Mouse (Mus musculus) heart, embryonic 15.5 days (tissue): ENCODE results near the gene Zfp931. TPM values are rescaled to one million over a fixed set of nuclear protein-coding genes. Genes with fewer than 3 reads are reported as not detected.
"Not testable (repeated sequence)": the region's sequence is repeated elsewhere in the genome, so short reads cannot be mapped to it uniquely, and the experiment has no call there.

Experiments used
- ATAC-seq: fragments of 200-750 bp; cut with Nextera tagmentation; replicated peaks from 2 replicates; pipeline ENCODE4 v1.8.0; 2017; ENCODE audit warnings: low read depth, moderate TSS enrichment; ENCODE audit not compliant: insufficient number of reproducible peaks, insufficient read depth, low FRiP score
- H3K27ac ChIP-seq: fragments of 300-500 bp; sonication (generic); 2 replicates; pipeline ENCODE4 v1.5.1; 2015; ENCODE audit warnings: mild to moderate bottlenecking, inconsistent platforms
- H3K27me3 ChIP-seq: fragments of 300-500 bp; sonication (generic); 2 replicates; pipeline ENCODE4 v1.6.1; 2015; ENCODE audit warnings: inconsistent platforms
- H3K36me3 ChIP-seq: fragments of 300-500 bp; sonication (generic); 2 replicates; pipeline ENCODE4 v1.6.1; 2015; ENCODE audit warnings: mild to moderate bottlenecking, inconsistent platforms
- H3K4me1 ChIP-seq: fragments of 300-500 bp; sonication (generic); replicated peaks from 2 replicates; pipeline ENCODE4 v1.6.1; 2015; ENCODE audit warnings: inconsistent platforms
- H3K4me2 ChIP-seq: fragments of 300-500 bp; sonication (generic); 2 replicates; pipeline ENCODE4 v1.6.1; 2015; ENCODE audit warnings: inconsistent platforms, mild to moderate bottlenecking, moderate library complexity
- H3K4me3 ChIP-seq: fragments of 300-500 bp; sonication (generic); 2 replicates; pipeline ENCODE4 v1.5.1; 2015; ENCODE audit warnings: mild to moderate bottlenecking, inconsistent platforms
- H3K9ac ChIP-seq: fragments of 300-500 bp; sonication (generic); 2 replicates; pipeline ENCODE4 v1.6.1; 2015; ENCODE audit warnings: mild to moderate bottlenecking, inconsistent platforms
- H3K9me3 ChIP-seq: fragments of 300-500 bp; sonication (generic); replicated peaks from 2 replicates; pipeline ENCODE4 v1.6.1; 2016; ENCODE audit warnings: inconsistent platforms
- WGBS: fragments of 180-500 bp; shearing (Covaris S2); methylation state at CpG from one replicate; pipeline ENCODE4 v1.1.7; 2015; ENCODE audit warnings: mixed read lengths; 5-methylcytosine and 5-hydroxymethylcytosine counted together
- polyA plus RNA-seq: library from polyadenylated mRNA; unstranded; fragments of >200 nt; fragmentation: Nextera tagmentation; extraction: Ambion mirVana; gene quantifications from 2 replicates; pipeline ENCODE4 v1.2.1, GENCODE M21; 2015

Zfp931 gene
- polyA plus RNA-seq, result 11.1 and 12.5 TPM in 2 replicates

DNA sequence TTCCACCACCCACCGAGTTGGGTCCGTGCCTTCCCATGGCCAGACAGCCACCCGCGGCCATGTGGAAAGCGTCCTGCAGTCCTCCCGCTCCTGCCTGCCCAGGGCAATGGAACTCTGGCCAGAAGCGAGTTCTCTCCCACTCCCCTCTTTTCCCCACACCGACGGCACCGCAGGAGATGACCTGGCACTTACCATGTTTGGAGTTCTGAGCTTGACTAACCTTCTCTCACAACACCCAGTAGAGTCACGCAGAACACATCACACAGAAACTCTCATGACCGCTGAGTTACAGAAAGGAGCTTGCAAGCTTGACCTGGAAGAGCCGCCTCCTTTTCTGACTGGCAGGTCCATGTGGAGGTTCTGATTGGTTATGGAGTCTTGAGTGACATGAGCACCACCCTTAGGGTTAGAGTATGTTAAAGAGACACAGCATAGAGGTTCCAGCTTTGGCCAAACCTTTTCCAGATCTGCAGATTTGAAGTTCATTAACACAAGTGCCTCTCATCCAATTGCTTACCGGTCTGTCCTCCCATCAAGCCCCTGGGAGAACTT is at the start of gene Zfp931:
TSS of gene Zfp931 (minus strand) at position 311 of the 552 bp plus-strand sequence.
- H3K36me3 ChIP-seq, ATAC-seq, H3K27me3 ChIP-seq, H3K4me1 ChIP-seq, H3K9me3 ChIP-seq, H3K27ac ChIP-seq: not testable (repeated sequence)
- Histone ChIP-seq H3K4me2 (peak within 1 kb of the TSS; percentile 55), H3K4me3 (peak within 1 kb of the TSS; percentile 55), H3K9ac (peak within 1 kb of the TSS; percentile 56)
- 0% methylated on average over 7 of the region's 14 CpGs for whole genome bisulfite sequencing

GRCm38 (mm10) chr2:178126041-178126820 is 48.0 kb upstream of the Zfp931 start:
- WGBS, result 81% methylated on average over 7 of the region's 7 CpGs
- no peak overlapping the region for H3K27ac ChIP-seq

GRCm38 (mm10) chr2:178125427-178125826 is 47.2 kb upstream of the Zfp931 start:
- no peak overlapping the region for H3K4me2 ChIP-seq
- 83% methylated on average over 8 of the region's 8 CpGs for WGBS
- no peak for ATAC-seq
- no peaks in the 10 kb centered on the region for H3K36me3 ChIP-seq
- H3K9ac ChIP-seq, result no peak overlapping the region
- H3K27me3 ChIP-seq, result peaks cover 17% of the 10 kb centered on the region
- H3K27ac ChIP-seq, result no peak overlapping the region
- H3K9me3 ChIP-seq, result no peaks in the 10 kb centered on the region
- no peak overlapping the region for H3K4me3 ChIP-seq
- H3K4me1 ChIP-seq, result 0 out of 2 replicates have a peak, but pooled peaks cover 2% of the 10 kb centered on the region

More at GRCm38 (mm10) chr2:178126041-178126820, 48.0 kb upstream of the Zfp931 start:
- ATAC-seq, result no peak
- H3K4me3 ChIP-seq, result no peak overlapping the region
- H3K9ac ChIP-seq, result no peak overlapping the region
- H3K9me3 ChIP-seq, result no peaks in the 10 kb centered on the region
- peaks cover 9% of the 10 kb centered on the region; the same call in 1 of the 2 replicates for H3K27me3 ChIP-seq
- H3K36me3 ChIP-seq, result no peaks in the 10 kb centered on the region
- 0 out of 2 replicates have a peak, but pooled peaks cover 2% of the 10 kb centered on the region for H3K4me1 ChIP-seq
- H3K4me2 ChIP-seq, result no peak overlapping the region

GRCm38 (mm10) chr2:178123466-178123865 is 45.2 kb upstream of the Zfp931 start:
- no peak overlapping the region for H3K4me3 ChIP-seq
- 74% methylated on average over 15 of the region's 15 CpGs for WGBS
- H3K36me3 ChIP-seq, result no peaks in the 10 kb centered on the region

GRCm38 (mm10) chr2:178121946-178122665 is 43.8 kb upstream of the Zfp931 start:
- no peaks in the 10 kb centered on the region for H3K36me3 ChIP-seq
- no peaks in the 10 kb centered on the region for H3K9me3 ChIP-seq
- H3K4me2 ChIP-seq, result no peak overlapping the region
- no peak overlapping the region for H3K9ac ChIP-seq
- H3K4me3 ChIP-seq, result no peak overlapping the region
- H3K4me1 ChIP-seq, result peaks cover 11% of the 10 kb centered on the region
- H3K27me3 ChIP-seq, result peaks cover 42% of the 10 kb centered on the region
- 37% methylated on average over 4 of the region's 4 CpGs for WGBS
- H3K27ac ChIP-seq, result no peak overlapping the region
- ATAC-seq, result no peak

More at GRCm38 (mm10) chr2:178123466-178123865, 45.2 kb upstream of the Zfp931 start:
- Histone ChIP-seq H3K4me1 (peaks cover 11% of the 10 kb centered on the region), H3K9me3 (no peaks in the 10 kb centered on the region), H3K9ac (no peak overlapping the region), H3K4me2 (no peak overlapping the region), H3K27ac (no peak overlapping the region), H3K27me3 (peaks cover 37% of the 10 kb centered on the region)
- ATAC-seq, result no peak

- Histone ChIP-seq H3K9me3 (no peaks in the 10 kb centered on the region), H3K4me3 (no peak overlapping the region), H3K27me3 (peaks cover 42% of the 10 kb centered on the region), H3K27ac (no peak overlapping the region), H3K4me2 (no peak overlapping the region), H3K36me3 (no peaks in the 10 kb centered on the region), H3K4me1 (peaks cover 11% of the 10 kb centered on the region), H3K9ac (no peak overlapping the region)
- ATAC-seq, result no peak
- 44% methylated on average over 2 of the region's 2 CpGs for WGBS
Measured at GRCm38 (mm10) chr2:178121375-178121688, 43.1 kb upstream of the Zfp931 start.

DNA sequence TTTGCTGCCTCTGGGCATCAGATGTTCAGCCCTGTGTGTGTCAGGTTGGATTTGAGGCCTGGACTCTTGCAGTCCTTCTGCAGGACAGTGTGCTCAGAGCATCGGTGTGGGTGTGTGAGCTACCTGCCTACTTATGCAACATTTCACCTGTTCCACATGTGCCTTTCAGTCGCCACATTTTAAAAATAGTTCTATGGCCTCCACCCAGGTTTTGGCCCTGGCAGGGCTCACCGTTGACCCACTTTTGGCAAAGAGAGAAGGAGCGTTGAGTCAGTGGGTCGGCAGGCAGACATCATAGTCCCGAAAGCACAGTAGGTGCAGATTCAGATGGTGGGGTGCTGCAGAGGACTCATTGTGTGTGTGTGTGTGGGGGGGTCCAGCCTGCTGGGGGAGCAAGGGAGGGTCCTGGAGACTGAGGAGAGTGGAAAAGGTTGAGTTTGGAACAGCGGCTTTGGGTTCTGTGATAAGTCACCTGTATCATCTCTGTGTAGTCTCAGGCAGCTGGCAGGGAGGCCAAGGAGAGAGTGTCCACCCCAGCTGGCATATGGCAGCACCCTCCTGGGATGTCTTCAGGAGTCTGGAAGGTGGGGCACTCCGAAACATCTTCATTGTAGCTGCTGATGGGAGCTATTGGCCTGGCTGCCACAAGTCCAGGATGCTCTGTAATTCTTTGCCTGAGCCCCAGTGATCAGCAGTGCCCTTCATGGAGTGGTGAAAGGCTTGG is 42.5 kb upstream of the Zfp931 start:
- 85% methylated on average over 8 of the region's 8 CpGs for WGBS
- peaks cover 42% of the 10 kb centered on the region for H3K27me3 ChIP-seq
- H3K4me2 ChIP-seq, result no peak overlapping the region
- H3K9ac ChIP-seq, result no peak overlapping the region
- H3K4me3 ChIP-seq, result no peak overlapping the region
- no peak overlapping the region for H3K27ac ChIP-seq
- no peaks in the 10 kb centered on the region for H3K9me3 ChIP-seq
- ATAC-seq, result no peak
- H3K4me1 ChIP-seq, result peaks cover 11% of the 10 kb centered on the region
- no peaks in the 10 kb centered on the region for H3K36me3 ChIP-seq

DNA sequence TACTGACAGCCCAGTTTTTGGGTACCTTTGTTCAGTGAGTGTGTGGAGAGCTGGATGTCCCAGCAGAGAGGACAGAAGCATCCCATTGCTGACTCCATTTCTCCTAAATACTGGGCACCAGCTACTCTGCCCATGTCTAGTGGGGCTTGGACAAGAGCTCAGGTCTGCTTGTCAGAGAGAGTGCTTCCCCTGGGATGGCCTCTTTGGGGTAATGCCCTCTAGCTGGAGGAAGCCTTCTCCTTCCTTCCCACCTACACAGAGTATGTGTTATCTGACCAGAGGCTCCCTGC is 42.0 kb upstream of the Zfp931 start:
- Histone ChIP-seq H3K9ac (no peak overlapping the region), H3K27ac (no peak overlapping the region), H3K4me3 (no peak overlapping the region), H3K9me3 (no peaks in the 10 kb centered on the region), H3K27me3 (peaks cover 42% of the 10 kb centered on the region), H3K4me2 (no peak overlapping the region), H3K36me3 (no peaks in the 10 kb centered on the region), H3K4me1 (peaks cover 11% of the 10 kb centered on the region)
- ATAC-seq, result no peak

- ATAC-seq, result no peak
Measured at GRCm38 (mm10) chr2:178119561-178120355, 41.5 kb upstream of the Zfp931 start.

DNA sequence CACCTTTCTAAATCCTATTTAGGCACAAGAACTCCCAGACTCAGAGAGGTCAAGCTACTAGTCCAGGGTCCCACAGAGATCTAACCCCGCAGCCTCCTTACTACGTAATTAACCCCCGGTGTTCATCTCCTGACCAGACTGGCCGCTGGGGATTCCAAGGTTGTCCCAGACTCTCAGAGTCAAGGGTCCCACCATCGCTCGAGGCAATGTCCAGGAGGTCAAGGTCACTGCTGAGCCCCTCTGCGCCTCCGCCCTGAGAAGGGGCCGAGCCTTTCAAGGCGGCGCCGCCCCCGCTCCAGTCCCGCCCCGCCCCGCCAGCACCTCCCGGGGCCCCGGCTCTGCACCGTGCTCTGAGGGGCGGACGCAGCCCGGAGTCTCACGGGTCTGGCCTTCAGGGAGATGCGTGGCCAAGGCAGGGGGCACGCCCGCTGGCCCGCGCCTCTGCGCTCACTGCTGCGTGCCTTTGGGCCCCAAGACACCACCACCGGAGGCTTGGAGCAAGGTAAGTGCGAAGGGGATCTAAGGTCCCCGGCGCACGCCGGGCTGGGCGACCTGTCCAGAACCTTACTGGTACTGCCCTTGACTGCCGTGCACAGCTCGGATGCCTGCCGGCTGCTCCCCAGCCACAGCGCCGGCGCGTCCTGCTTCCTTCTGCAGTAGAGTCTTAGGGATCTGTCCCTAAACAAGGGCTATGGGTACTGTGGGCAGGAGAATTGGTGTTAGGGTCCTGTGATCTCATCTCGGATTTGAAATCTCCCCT is 40.7 kb upstream of the Zfp931 start, which contains the start of gene Phactr3:
TSS of gene Phactr3 (plus strand) at position 175 of the 760 bp plus-strand sequence.
- H3K27ac ChIP-seq, result no peak within 1 kb of the TSS

More at GRCm38 (mm10) chr2:178119561-178120355, 41.5 kb upstream of the Zfp931 start:
- peak overlapping the region; percentile 91 for H3K4me2 ChIP-seq
- no peaks in the 10 kb centered on the region for H3K36me3 ChIP-seq
- peaks cover 11% of the 10 kb centered on the region for H3K4me1 ChIP-seq
- H3K27me3 ChIP-seq, result peaks cover 42% of the 10 kb centered on the region
- H3K4me3 ChIP-seq, result peak overlapping the region; percentile 50
- H3K9ac ChIP-seq, result no peak overlapping the region
- H3K27ac ChIP-seq, result no peak overlapping the region
- no peaks in the 10 kb centered on the region for H3K9me3 ChIP-seq
- 21% methylated on average over 19 of the region's 19 CpGs for WGBS

More for the DNA sequence above, 40.7 kb upstream of the Zfp931 start, which contains the start of gene Phactr3:
- peaks cover 42% of the 10 kb centered on the region for H3K27me3 ChIP-seq
- no peaks in the 10 kb centered on the region for H3K36me3 ChIP-seq
- peaks cover 11% of the 10 kb centered on the region for H3K4me1 ChIP-seq
- no peaks in the 10 kb centered on the region for H3K9me3 ChIP-seq
- peak within 1 kb of the TSS; percentile 91 for H3K4me2 ChIP-seq
- H3K9ac ChIP-seq, result peak within 1 kb of the TSS; percentile 34
- WGBS, result 1% methylated on average over 45 of the region's 45 CpGs
- H3K4me3 ChIP-seq, result peak within 1 kb of the TSS; percentile 50
- 0 out of 2 replicates have a peak, but pooled peaks have one; percentile 1 for ATAC-seq
